Mouse (Mus musculus) erythroblast, embryonic 14.5 days (primary cell): Measurements from ENCODE around the gene Bcl9l. TPM values are rescaled to one million over a fixed set of nuclear protein-coding genes. Genes with fewer than 3 reads are reported as not detected.

ENCODE experiments used
- H3K27me3 ChIP-seq: 2 replicates; pipeline ENCODE4 v1.6.1; 2012; ENCODE audit warnings: inconsistent platforms; ENCODE audit not compliant: control insufficient read depth
- H3K36me3 ChIP-seq: 2 replicates; pipeline ENCODE4 v1.6.1; 2012; ENCODE audit warnings: mild to moderate bottlenecking, inconsistent platforms; ENCODE audit not compliant: control insufficient read depth
- H3K4me1 ChIP-seq: 2 replicates; pipeline ENCODE4 v1.6.1; 2012; ENCODE audit warnings: inconsistent platforms; ENCODE audit not compliant: control insufficient read depth
- H3K4me3 ChIP-seq: replicated peaks from 2 replicates; pipeline ENCODE3; 2012; ENCODE audit warnings: moderate library complexity, mild to moderate bottlenecking, inconsistent platforms
- H3K9me3 ChIP-seq: 2 replicates; pipeline ENCODE4 v1.6.1; 2012; ENCODE audit warnings: low read length, inconsistent platforms, mixed read lengths; ENCODE audit not compliant: control insufficient read depth
- GATA1 ChIP-seq: IDR thresholded peaks from 2 replicates; pipeline ENCODE4 v1.6.1; 2012; ENCODE audit warnings: low read length, inconsistent platforms, mixed read lengths
- TAL1 ChIP-seq: IDR thresholded peaks from 3 replicates; pipeline ENCODE4 v1.6.1; 2012; ENCODE audit warnings: low read length, inconsistent platforms, mixed read lengths
- polyA plus RNA-seq: library from polyadenylated mRNA; stranded (reverse); fragments of >175 nt; gene quantifications from 2 replicates; pipeline ENCODE4 v1.2.3, GENCODE M21; 2012

Bcl9l gene
- polyA plus RNA-seq, 1 experiment: 0.06 TPM

DNA sequence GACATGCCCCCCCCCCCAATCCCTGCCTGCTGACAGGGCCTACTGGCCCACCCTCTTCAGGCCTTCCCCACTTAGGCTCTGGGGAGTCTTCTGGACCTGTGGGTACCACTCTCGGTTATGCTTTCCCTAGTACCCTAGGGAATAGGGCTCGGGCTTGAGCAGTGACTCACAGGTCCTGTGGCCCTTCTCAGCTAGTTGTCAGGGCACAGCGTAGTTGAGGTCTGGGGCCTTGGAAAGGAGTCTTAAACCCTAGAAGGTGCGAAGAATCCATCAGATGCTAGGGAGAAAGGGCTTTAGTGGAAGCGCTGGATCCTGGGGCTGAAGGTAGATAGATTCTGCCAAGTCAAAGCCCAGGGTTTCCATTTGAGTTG, 17.5 kb downstream of the Bcl9l start:
- TF ChIP-seq TAL1 (no peak), GATA1 (no peak)
- peaks cover 11% of the 10 kb centered on the region for H3K4me1 ChIP-seq
- no peak overlapping the region for H3K4me3 ChIP-seq
- no peaks in the 10 kb centered on the region for H3K9me3 ChIP-seq
- H3K27me3 ChIP-seq: peaks cover 34% of the 10 kb centered on the region
- peaks cover under 1% of the 10 kb centered on the region; the same call in 1 of the 2 replicates for H3K36me3 ChIP-seq

- H3K4me1 ChIP-seq: peaks cover 11% of the 10 kb centered on the region
- H3K9me3 ChIP-seq: no peaks in the 10 kb centered on the region
- peaks cover 34% of the 10 kb centered on the region for H3K27me3 ChIP-seq
- TF ChIP-seq GATA1 (no peak), TAL1 (no peak)
- H3K4me3 ChIP-seq: no peak overlapping the region
- H3K36me3 ChIP-seq: peaks cover 4% of the 10 kb centered on the region; the same call in 1 of the 2 replicates
Measured at GRCm38 (mm10) chr9:44500638-44501175, 18.1 kb downstream of the Bcl9l start.

DNA sequence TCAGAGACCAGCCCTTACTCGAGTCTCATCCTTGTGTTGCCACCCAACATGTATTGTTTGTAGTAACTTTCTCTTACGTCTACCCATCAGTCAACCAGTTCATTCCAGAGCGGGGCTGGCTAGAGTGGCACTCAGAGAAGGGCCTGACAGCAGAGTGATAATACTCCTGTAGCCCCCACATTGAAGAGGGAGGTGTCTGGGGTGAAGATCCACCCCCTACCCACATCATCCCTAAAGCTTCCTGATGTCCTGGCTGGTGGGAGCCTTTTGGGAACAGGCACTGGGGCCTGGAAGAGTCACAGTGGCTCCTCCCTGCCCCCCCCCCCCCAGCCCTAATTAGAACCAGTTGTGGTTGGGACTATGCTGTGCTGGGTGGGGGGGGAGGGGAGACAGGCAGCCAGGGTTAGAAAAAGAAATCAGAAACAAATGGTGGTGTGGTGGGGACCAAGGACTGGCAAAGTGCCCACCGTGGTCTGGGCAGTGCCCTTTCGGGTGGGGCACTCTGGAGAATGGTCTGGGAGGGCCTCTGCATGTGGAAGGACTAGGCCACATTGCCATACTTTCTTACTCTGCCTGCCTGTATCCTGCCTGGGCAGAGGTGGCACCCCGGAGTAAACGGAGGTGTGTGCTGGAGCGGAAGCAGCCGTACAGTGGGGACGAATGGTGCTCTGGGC, 18.7 kb downstream of the Bcl9l start:
- Histone ChIP-seq H3K27me3 (peaks cover 34% of the 10 kb centered on the region), H3K4me1 (peaks cover 15% of the 10 kb centered on the region), H3K36me3 (peaks cover 7% of the 10 kb centered on the region; the same call in 1 of the 2 replicates), H3K4me3 (no peak overlapping the region), H3K9me3 (no peaks in the 10 kb centered on the region)
- TF ChIP-seq TAL1 (no peak), GATA1 (no peak)

DNA sequence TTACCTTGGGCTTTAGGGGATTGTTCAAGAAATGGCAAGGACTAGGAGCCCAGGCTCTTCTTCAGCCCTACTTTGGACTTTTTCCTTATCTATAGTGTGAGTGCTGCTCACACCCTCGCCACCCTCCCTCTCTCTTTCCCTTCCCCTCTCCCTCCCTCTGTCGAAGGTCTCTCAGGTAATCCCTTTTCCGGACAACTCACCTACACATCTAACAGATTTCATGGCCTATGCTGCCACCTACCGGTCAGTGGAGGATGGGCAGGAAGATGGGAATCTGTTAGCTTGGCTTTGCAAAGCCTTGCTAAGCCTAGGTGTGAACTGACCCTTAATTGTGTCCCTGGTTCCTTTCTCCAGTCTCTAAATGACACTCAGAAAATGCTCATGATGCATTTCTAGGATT, 19.4 kb downstream of the Bcl9l start:
- TF ChIP-seq TAL1 (no peak), GATA1 (no peak)
- peaks cover 34% of the 10 kb centered on the region for H3K27me3 ChIP-seq
- no peaks in the 10 kb centered on the region for H3K9me3 ChIP-seq
- H3K4me1 ChIP-seq: peaks cover 15% of the 10 kb centered on the region
- peaks cover 13% of the 10 kb centered on the region; the same call in 1 of the 2 replicates for H3K36me3 ChIP-seq
- H3K4me3 ChIP-seq: no peak overlapping the region

DNA sequence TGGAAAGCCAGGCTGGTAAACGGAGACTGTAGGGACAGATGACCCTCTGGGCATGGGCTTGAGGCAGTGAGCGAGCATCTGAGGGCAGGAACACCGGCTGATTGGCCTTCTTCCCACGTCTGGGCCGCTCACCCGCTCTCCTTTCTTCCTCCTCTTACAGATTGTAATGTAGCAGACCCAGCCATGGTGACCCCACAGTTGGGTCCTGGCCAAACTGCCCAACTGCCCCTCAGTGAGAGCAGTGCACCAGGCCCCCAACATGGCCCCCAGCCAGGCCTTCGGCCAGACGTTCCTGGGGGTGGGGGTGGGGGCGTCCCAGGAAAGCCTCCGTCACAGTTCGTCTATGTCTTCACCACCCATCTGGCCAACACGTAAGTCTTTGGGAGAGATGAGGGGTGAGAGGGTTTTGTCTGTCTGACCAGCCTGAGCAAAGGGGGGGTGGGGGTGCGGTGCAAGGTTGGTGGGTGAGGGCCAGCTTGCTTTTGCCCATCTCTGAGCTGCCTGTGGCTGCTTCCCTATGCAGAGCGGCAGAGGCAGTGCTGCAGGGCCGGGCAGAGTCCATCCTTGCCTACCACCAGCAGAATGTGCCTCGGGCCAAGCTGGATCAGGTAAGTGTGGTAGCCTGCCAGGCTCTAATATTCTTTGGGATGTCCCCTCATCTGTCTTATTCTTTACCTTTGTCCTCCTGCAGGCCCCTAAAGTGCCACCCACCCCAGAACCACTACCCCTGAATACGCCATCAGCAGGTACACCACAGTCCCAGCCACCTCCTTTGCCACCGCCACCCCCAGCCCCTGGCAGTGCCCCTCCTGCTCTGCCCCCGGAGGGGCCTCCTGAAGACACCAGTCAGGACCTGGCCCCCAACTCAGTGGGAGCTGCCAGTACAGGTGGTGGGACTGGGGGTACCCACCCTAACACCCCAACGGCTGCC, 22.5 kb downstream of the Bcl9l start:
- no peaks in the 10 kb centered on the region for H3K9me3 ChIP-seq
- no peak overlapping the region for H3K4me3 ChIP-seq
- H3K4me1 ChIP-seq: peaks cover 20% of the 10 kb centered on the region
- peaks cover 20% of the 10 kb centered on the region; the same call in 1 of the 2 replicates for H3K36me3 ChIP-seq
- TF ChIP-seq GATA1 (no peak), TAL1 (no peak)
- H3K27me3 ChIP-seq: peaks cover 11% of the 10 kb centered on the region

GRCm38 (mm10) chr9:44505824-44506467, 23.3 kb downstream of the Bcl9l start:
- Histone ChIP-seq H3K9me3 (no peaks in the 10 kb centered on the region), H3K36me3 (peaks cover 20% of the 10 kb centered on the region; the same call in 1 of the 2 replicates), H3K27me3 (peaks cover 13% of the 10 kb centered on the region), H3K4me3 (no peak overlapping the region), H3K4me1 (peaks cover 17% of the 10 kb centered on the region)
- TF ChIP-seq GATA1 (no peak), TAL1 (no peak)

DNA sequence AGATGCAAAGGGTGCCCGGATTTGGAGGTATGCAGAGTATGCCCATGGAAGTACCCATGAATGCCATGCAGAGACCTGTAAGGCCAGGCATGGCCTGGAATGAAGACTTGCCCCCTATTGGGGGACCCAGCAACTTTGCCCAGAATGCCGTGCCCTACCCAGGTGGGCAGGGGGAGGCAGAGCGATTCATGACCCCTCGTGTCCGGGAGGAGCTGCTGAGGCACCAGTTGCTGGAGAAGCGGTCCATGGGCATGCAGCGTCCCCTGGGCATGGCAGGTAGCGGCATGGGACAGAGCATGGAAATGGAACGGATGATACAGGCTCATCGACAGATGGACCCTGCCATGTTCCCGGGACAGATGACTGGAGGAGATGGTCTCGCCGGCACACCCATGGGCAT, 23.9 kb downstream of the Bcl9l start:
- peaks cover 20% of the 10 kb centered on the region; the same call in 1 of the 2 replicates for H3K36me3 ChIP-seq
- peaks cover 13% of the 10 kb centered on the region for H3K27me3 ChIP-seq
- H3K9me3 ChIP-seq: no peaks in the 10 kb centered on the region
- H3K4me3 ChIP-seq: no peak overlapping the region
- TF ChIP-seq GATA1 (no peak), TAL1 (no peak)
- H3K4me1 ChIP-seq: peaks cover 16% of the 10 kb centered on the region

- TF ChIP-seq GATA1 (no peak), TAL1 (no peak)
- no peaks in the 10 kb centered on the region for H3K9me3 ChIP-seq
- peaks cover 20% of the 10 kb centered on the region; the same call in 1 of the 2 replicates for H3K36me3 ChIP-seq
- peaks cover 13% of the 10 kb centered on the region for H3K27me3 ChIP-seq
- no peak overlapping the region for H3K4me3 ChIP-seq
- H3K4me1 ChIP-seq: peaks cover 13% of the 10 kb centered on the region
Measured at GRCm38 (mm10) chr9:44507345-44507744, 24.7 kb downstream of the Bcl9l start.
